Mouse (Mus musculus) stomach, postnatal 0 days (tissue): ENCODE data around the gene Enpp6. TPM values are rescaled to one million over a fixed set of nuclear protein-coding genes. Genes with fewer than 3 reads are reported as not detected.

Experiments
- ATAC-seq: fragments of 200-750 bp; cut with Nextera tagmentation; 2 replicates; pipeline ENCODE4 v1.8.0; 2017; ENCODE audit not compliant: low FRiP score, low TSS enrichment
- DNase-seq: peaks from one replicate; pipeline ENCODE4 v3.0.0-alpha.2; 2016; ENCODE audit warnings: low spot score
- H3K27ac ChIP-seq: fragments of 300-500 bp; sonication (generic); replicated peaks from 2 replicates; pipeline ENCODE4 v1.5.1; 2014; ENCODE audit warnings: mild to moderate bottlenecking, control low read depth
- H3K27me3 ChIP-seq: fragments of 300-500 bp; sonication (generic); 2 replicates; pipeline ENCODE4 v1.6.1; 2014; ENCODE audit warnings: low read length; ENCODE audit not compliant: control insufficient read depth, insufficient read depth
- H3K36me3 ChIP-seq: fragments of 300-500 bp; sonication (generic); 2 replicates; pipeline ENCODE4 v1.6.1; 2014; ENCODE audit warnings: low read length, mixed read lengths; ENCODE audit not compliant: control insufficient read depth, insufficient read depth
- H3K4me1 ChIP-seq: fragments of 300-500 bp; sonication (generic); replicated peaks from 2 replicates; pipeline ENCODE4 v1.6.1; 2014; ENCODE audit warnings: antibody characterized with exemption; ENCODE audit not compliant: control insufficient read depth, insufficient read depth
- H3K4me2 ChIP-seq: fragments of 300-500 bp; sonication (generic); replicated peaks from 2 replicates; pipeline ENCODE4 v1.6.1; 2014; ENCODE audit warnings: low read depth, mild to moderate bottlenecking, control low read depth, moderate library complexity
- H3K4me3 ChIP-seq: fragments of 300-500 bp; sonication (generic); 2 replicates; pipeline ENCODE4 v1.5.1; 2014; ENCODE audit warnings: low read depth, low read length, control low read depth
- H3K9ac ChIP-seq: fragments of 300-500 bp; sonication (generic); 2 replicates; pipeline ENCODE4 v1.6.1; 2014; ENCODE audit warnings: mild to moderate bottlenecking, low read length, control low read depth, mixed read lengths
- H3K9me3 ChIP-seq: fragments of 300-500 bp; sonication (generic); 2 replicates; pipeline ENCODE4 v1.6.1; 2016; ENCODE audit warnings: low read length; ENCODE audit not compliant: control insufficient read depth
- CTCF ChIP-seq: IDR thresholded peaks from 2 replicates; pipeline ENCODE4 v1.5.1; 2016; ENCODE audit warnings: antibody characterized with exemption, low read depth, mild to moderate bottlenecking, moderate library complexity
- EP300 ChIP-seq: optimal IDR thresholded peaks from 2 replicates; pipeline ENCODE3; 2016; ENCODE audit warnings: antibody characterized with exemption
- WGBS: fragments of 180-500 bp; shearing (Covaris S2); extraction: QIAGEN DNeasy Blood & Tissue Kit; methylation state at CpG from one replicate; pipeline ENCODE4 v1.1.7; 2014; 5-methylcytosine and 5-hydroxymethylcytosine counted together
- polyA plus RNA-seq: library from polyadenylated mRNA; unstranded; fragments of >200 nt; fragmentation: Nextera tagmentation; extraction: Ambion mirVana; gene quantifications from 2 replicates; pipeline ENCODE4 v1.2.1, GENCODE M21; 2015

Gene Enpp6
- polyA plus RNA-seq, 1 experiment from 2014 or later, result 0.16 TPM

DNA sequence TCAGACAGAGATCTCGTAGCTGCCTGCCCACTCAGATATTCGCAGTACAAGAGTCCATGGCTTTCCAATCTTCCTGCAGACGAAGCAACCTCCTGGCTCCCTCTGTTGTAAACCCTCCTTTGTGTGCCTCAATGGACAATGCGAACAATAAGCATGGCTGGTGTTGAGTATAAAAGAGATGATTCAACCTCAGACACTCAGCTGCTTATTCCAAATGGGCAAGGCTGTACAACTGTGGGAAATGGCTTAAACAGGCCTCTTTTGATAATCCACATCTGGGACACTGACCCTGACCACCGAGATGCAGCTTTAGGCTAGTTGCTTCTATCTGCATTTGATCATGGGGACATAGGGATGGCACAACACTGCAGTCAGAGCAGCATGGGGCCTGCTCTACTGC, 19.0 kb downstream of the Enpp6 start:
- H3K27me3 ChIP-seq, result no peaks in the 10 kb centered on the region
- no peaks in the 10 kb centered on the region for H3K9me3 ChIP-seq
- H3K4me1 ChIP-seq, result no peaks in the 10 kb centered on the region
- no peak overlapping the region for H3K27ac ChIP-seq
- H3K36me3 ChIP-seq, result no peaks in the 10 kb centered on the region
- TF ChIP-seq CTCF (no peak), EP300 (no peak)
- 83% methylated on average over 5 of the region's 5 CpGs for WGBS
- DNase-seq, result no peak
- H3K4me3 ChIP-seq, result no peak overlapping the region
- H3K9ac ChIP-seq, result no peak overlapping the region
- H3K4me2 ChIP-seq, result no peak overlapping the region
- no peak for ATAC-seq

DNA sequence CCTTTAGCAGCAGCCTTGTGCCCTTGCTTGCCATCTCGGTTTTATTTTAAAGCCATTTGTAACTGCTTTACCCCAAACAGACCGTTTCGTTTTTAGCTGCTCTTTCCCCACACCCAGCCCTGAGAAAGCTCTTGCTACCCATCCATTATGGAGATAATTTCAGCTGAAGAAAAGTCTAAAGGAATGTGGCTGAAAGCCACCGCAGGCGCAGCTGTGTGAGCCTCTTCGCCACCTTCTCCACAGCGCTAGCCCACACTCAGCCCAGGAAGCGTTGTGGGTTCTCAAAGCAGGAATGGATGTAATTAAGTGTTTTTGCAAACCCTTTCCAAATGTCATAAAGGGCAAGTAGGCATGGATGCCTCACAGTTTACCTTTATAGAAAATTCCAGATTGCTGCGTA, 20.1 kb downstream of the Enpp6 start:
- 67% methylated on average over 9 of the region's 9 CpGs for WGBS
- no peak overlapping the region for H3K4me3 ChIP-seq
- TF ChIP-seq EP300, result no peak
- TF ChIP-seq CTCF, result no peak
- no peak overlapping the region for H3K4me2 ChIP-seq
- DNase-seq (no peak), ATAC-seq (no peak)
- H3K9ac ChIP-seq, result no peak overlapping the region
- H3K36me3 ChIP-seq, result no peaks in the 10 kb centered on the region
- H3K4me1 ChIP-seq, result no peaks in the 10 kb centered on the region
- H3K27me3 ChIP-seq, result no peaks in the 10 kb centered on the region
- H3K9me3 ChIP-seq, result no peaks in the 10 kb centered on the region
- no peak overlapping the region for H3K27ac ChIP-seq

DNA sequence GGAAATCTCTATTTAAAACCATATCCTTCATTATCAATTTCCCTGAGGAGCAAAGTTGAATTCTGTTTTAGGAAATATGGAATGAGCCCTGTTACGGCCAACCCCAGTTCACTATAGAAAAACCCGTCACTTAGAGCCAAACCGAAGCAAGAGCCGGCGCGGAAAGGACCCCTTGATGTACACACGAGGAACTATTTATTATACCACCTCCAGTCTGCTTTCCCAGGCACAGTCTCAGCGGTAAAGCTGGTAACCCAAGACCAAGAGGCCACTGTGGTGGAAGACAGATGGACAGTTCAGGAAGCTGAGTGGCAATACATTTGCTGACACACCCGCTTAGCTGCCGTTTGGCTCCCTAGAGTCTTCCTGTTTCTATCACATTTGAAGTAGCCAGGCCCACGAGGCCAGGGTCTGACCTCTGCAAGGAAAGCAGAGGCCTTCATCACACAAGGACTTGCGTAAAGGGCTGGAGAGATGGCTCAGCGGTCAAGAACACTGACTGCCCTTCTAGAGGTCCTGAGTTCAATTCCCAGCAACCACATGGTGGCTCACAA, 21.6 kb downstream of the Enpp6 start:
- H3K9me3 ChIP-seq, result no peaks in the 10 kb centered on the region
- no peak overlapping the region for H3K27ac ChIP-seq
- H3K27me3 ChIP-seq, result no peaks in the 10 kb centered on the region
- no peak overlapping the region for H3K4me2 ChIP-seq
- H3K4me1 ChIP-seq, result no peaks in the 10 kb centered on the region
- WGBS, result 80% methylated on average over 13 of the region's 13 CpGs
- H3K4me3 ChIP-seq, result no peak overlapping the region
- TF ChIP-seq EP300 (no peak), CTCF (no peak)
- ATAC-seq, result no peak
- no peak overlapping the region for H3K9ac ChIP-seq
- H3K36me3 ChIP-seq, result no peaks in the 10 kb centered on the region
- DNase-seq, result no peak

DNA sequence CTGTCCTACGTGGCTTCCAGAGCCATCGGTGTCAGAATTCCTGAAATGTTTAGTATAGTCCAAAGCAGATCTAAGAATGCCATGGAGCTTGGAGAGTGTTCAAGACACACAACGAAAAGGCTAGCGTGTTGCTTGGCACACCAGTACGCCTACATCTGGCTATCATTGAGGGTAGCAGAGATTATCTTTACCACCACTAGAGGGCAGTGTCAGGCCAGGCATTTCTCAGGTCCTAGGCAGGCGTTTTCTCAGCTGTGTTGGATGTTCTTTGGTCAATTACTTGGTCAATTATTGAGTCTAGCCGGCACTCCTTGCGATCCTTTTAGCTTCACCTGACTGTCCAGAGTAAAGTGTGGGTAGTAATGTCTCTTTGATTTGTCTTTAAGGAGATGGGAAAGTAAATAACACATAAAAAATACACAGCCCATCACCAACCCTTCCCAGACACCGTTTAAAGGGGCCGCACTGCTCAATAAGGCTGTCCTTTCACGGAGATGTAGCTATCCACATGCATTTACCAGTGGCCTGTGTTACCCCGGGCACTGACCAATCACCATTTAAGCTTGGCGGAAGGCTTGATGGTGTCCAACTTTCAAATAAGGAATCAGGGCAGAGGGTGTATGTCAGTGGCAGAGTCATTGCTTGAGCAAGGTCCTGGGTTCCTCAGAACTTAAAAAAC, 29.7 kb downstream of the Enpp6 start:
- peak; percentile 68 for DNase-seq
- H3K4me2 ChIP-seq, result no peak overlapping the region
- H3K36me3 ChIP-seq, result no peaks in the 10 kb centered on the region
- peak; percentile 70; the same call in 1 of the 2 replicates for ATAC-seq
- WGBS, result 37% methylated on average over 13 of the region's 13 CpGs
- no peaks in the 10 kb centered on the region for H3K4me1 ChIP-seq
- TF ChIP-seq CTCF (peak; percentile 99), EP300 (no peak)
- no peak overlapping the region for H3K27ac ChIP-seq
- no peak overlapping the region for H3K9ac ChIP-seq
- H3K27me3 ChIP-seq, result no peaks in the 10 kb centered on the region
- H3K4me3 ChIP-seq, result no peak overlapping the region
- no peaks in the 10 kb centered on the region for H3K9me3 ChIP-seq

DNA sequence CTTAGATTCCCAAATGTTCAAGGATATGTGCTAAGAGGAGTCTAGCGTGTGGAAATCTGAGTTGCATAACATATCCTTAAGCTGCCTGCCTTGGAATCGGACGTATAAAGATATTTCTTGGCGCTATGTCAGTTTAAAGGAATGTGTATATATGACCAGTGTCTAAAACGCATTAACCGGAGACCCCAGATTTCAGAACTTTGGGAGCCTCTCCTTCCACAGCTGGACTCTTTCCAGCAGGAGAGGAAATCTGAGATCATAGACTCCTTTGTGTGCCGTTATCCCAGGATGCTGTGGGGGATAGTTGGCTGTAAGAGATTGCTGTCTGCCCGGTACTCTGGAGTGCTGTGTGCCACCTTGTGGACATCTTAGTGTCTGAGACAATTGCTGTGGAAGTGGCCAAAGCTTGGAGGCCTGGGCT, 34.5 kb downstream of the Enpp6 start:
- H3K27me3 ChIP-seq, result no peaks in the 10 kb centered on the region
- peak; percentile 65 for TF ChIP-seq CTCF
- no peak for TF ChIP-seq EP300
- H3K4me1 ChIP-seq, result no peaks in the 10 kb centered on the region
- H3K4me2 ChIP-seq, result no peak overlapping the region
- no peaks in the 10 kb centered on the region for H3K9me3 ChIP-seq
- 43% methylated on average over 8 of the region's 8 CpGs for WGBS
- ATAC-seq, result peak; percentile 62; the same call in 1 of the 2 replicates
- H3K36me3 ChIP-seq, result no peaks in the 10 kb centered on the region
- H3K4me3 ChIP-seq, result no peak overlapping the region
- H3K27ac ChIP-seq, result no peak overlapping the region
- no peak for DNase-seq
- no peak overlapping the region for H3K9ac ChIP-seq

GRCm38 (mm10) chr8:47024612-47025011, 37.9 kb downstream of the Enpp6 start:
- H3K9me3 ChIP-seq, result no peaks in the 10 kb centered on the region
- no peak overlapping the region for H3K4me3 ChIP-seq
- DNase-seq, result no peak
- H3K27ac ChIP-seq, result no peak overlapping the region
- H3K27me3 ChIP-seq, result no peaks in the 10 kb centered on the region
- H3K4me1 ChIP-seq, result no peaks in the 10 kb centered on the region
- H3K4me2 ChIP-seq, result no peak overlapping the region
- no peak overlapping the region for H3K9ac ChIP-seq
- H3K36me3 ChIP-seq, result no peaks in the 10 kb centered on the region
- 93% methylated on average over 4 of the region's 4 CpGs for WGBS
- TF ChIP-seq CTCF (no peak), EP300 (no peak)
- ATAC-seq, result no peak
